Comparison of ENCODE assay signal across 13 mouse cellular contexts in the genomic region with DNA sequence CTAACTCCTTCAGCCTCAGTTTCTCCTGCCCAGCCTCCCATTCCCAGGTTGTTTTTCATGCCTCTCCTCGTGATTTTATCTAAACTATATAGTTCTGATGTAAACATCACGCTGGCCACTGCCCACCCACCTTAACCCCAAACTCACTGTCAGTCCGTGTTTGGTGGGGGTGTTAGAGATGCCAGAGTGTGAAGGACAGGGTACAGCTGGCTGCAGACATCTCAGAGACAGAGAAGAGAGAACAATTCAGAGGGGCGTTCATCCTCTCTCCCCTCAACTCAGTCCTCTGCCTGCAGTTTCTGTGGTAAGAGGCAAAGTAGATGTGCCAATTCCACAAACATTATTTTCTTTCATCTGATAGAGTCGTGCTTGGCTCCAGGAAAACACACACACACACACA. TPM values are rescaled to one million over a fixed set of nuclear protein-coding genes. Genes with fewer than 3 reads are reported as not detected.
DNase-seq lines count a peak whose midpoint lies in the region; ATAC-seq and TF ChIP-seq lines count a peak whose summit lies in the region.
"Had no signal": no experiment of that assay in that cellular context is flagged by ENCODE, and none has a peak within 500 bp of the region (broad histone marks: within the 10 kb centered on the region; RNA-seq: fewer than 3 reads in every experiment).

No protein-coding gene starts in this region.

- no peak overlapping the region for H3K9ac ChIP-seq in kidney, embryonic 15.5 days
- H3K9ac ChIP-seq in stomach, embryonic 14.5 days (replicated peaks; ENCODE audit: low read depth, low read length), result no peak overlapping the region
- no peak overlapping the region for H3K9ac ChIP-seq in stomach, postnatal 0 days (ENCODE audit: low read length)

- ATAC-seq in CD4-positive, CD25-positive, alpha-beta regulatory T cell, adult 4 months, result no peak
- no peak for ATAC-seq in kidney, embryonic 15.5 days (replicated peaks; ENCODE audit: low FRiP score)
- ATAC-seq in stomach, embryonic 14.5 days (ENCODE audit: insufficient number of reproducible peaks, insufficient read depth, low FRiP score, low read depth), result no peak
- ATAC-seq in stomach, postnatal 0 days (ENCODE audit: low FRiP score, low TSS enrichment), result no peak
- ATAC-seq: Patski had no signal

- no peaks in the 10 kb centered on the region for H3K9me3 ChIP-seq in kidney, embryonic 15.5 days (replicated peaks)
- no peaks in the 10 kb centered on the region for H3K9me3 ChIP-seq in stomach, embryonic 14.5 days (ENCODE audit: control insufficient read depth, low read depth, low read length)
- no peaks in the 10 kb centered on the region for H3K9me3 ChIP-seq in stomach, postnatal 0 days (ENCODE audit: control insufficient read depth, low read length)
- H3K9me3 ChIP-seq: hindbrain, embryonic 10.5 days had no signal

- no peaks in the 10 kb centered on the region for H3K36me3 ChIP-seq in kidney, embryonic 15.5 days
- H3K36me3 ChIP-seq in stomach, embryonic 14.5 days (ENCODE audit: control insufficient read depth, insufficient read depth, low read length), result no peaks in the 10 kb centered on the region
- no peaks in the 10 kb centered on the region for H3K36me3 ChIP-seq in stomach, postnatal 0 days (ENCODE audit: control insufficient read depth, insufficient read depth, low read length)
- H3K36me3 ChIP-seq: hindbrain, embryonic 10.5 days had no signal

- TF ChIP-seq EP300 in stomach, postnatal 0 days (optimal IDR thresholded peaks at IDR 0.05), result no peak

- peaks cover 42% of the 10 kb centered on the region for H3K4me1 ChIP-seq in kidney, embryonic 15.5 days
- H3K4me1 ChIP-seq in stomach, embryonic 14.5 days (ENCODE audit: control insufficient read depth, insufficient read depth, low read length), result peaks cover 7% of the 10 kb centered on the region; the same call in 1 of the 2 replicates
- H3K4me1 ChIP-seq in stomach, postnatal 0 days (replicated peaks; ENCODE audit: control insufficient read depth, insufficient read depth), result peaks cover 2% of the 10 kb centered on the region; the same call in 1 of the 2 replicates

- H3K4me3 ChIP-seq in kidney, embryonic 15.5 days (replicated peaks), result no peak overlapping the region; the same call in 1 of the 2 replicates
- H3K4me3 ChIP-seq in stomach, embryonic 14.5 days (ENCODE audit: low read depth, low read length), result no peak overlapping the region; the same call in 1 of the 2 replicates
- no peak overlapping the region for H3K4me3 ChIP-seq in stomach, postnatal 0 days (ENCODE audit: low read depth, low read length)

- peak; percentile 10 for DNase-seq in CD4-positive, CD25-positive, alpha-beta regulatory T cell, adult 2 months (ENCODE audit: low read depth, low spot score)
- DNase-seq in kidney, postnatal 36 days, result no peak
- DNase-seq in stomach, postnatal 0 days (ENCODE audit: low spot score), result no peak
- no peak for DNase-seq in liver
- DNase-seq in thymus, postnatal 14 days, result no peak
- DNase-seq: cerebellum, adult 9-10 months; gastrocnemius, postnatal 25 days; lung, adult 18-20 months had no signal

- 8% methylated on average over 5 of the region's 5 CpGs for WGBS in kidney, embryonic 15.5 days
- 7% methylated on average over 5 of the region's 5 CpGs for WGBS in stomach, embryonic 14.5 days
- 19% methylated on average over 5 of the region's 5 CpGs for WGBS in stomach, postnatal 0 days

- no peak for TF ChIP-seq CTCF in stomach, postnatal 0 days (IDR thresholded peaks at IDR 0.05; ENCODE audit: low read depth)

- no peak overlapping the region for H3K27ac ChIP-seq in kidney, embryonic 15.5 days
- H3K27ac ChIP-seq in stomach, embryonic 14.5 days (ENCODE audit: low read length), result no peak overlapping the region; the same call in 1 of the 2 replicates
- no peak overlapping the region for H3K27ac ChIP-seq in stomach, postnatal 0 days (replicated peaks)

- H3K4me2 ChIP-seq in kidney, embryonic 15.5 days, result peak overlapping the region; percentile 83
- peak overlapping the region; percentile 67; the same call in 1 of the 2 replicates for H3K4me2 ChIP-seq in stomach, embryonic 14.5 days (replicated peaks; ENCODE audit: low read depth, low read length)
- H3K4me2 ChIP-seq in stomach, postnatal 0 days (replicated peaks; ENCODE audit: low read depth), result no peak overlapping the region

- H3K27me3 ChIP-seq in kidney, embryonic 15.5 days, result peaks cover 87% of the 10 kb centered on the region
- no peaks in the 10 kb centered on the region for H3K27me3 ChIP-seq in stomach, embryonic 14.5 days (ENCODE audit: control insufficient read depth, insufficient read depth, low read length)
- no peaks in the 10 kb centered on the region for H3K27me3 ChIP-seq in stomach, postnatal 0 days (ENCODE audit: control insufficient read depth, insufficient read depth, low read length)
- H3K27me3 ChIP-seq: Patski had no signal

RNA-seq across cellular contexts. Expression of gene Wnt2b, which starts 1.1 kb away (rescaled TPM):
- polyA plus RNA-seq in CD4-positive, CD25-positive, alpha-beta regulatory T cell, adult 4 months (2017; shearing (Covaris generic)), result under 1 TPM; 0.35 to 0.75 TPM
- polyA plus RNA-seq in kidney, embryonic 15.5 days (2015; fragmentation: Nextera tagmentation; extraction: Ambion mirVana), result 0.36 and 1.1 TPM in 2 replicates
- polyA plus RNA-seq in stomach, embryonic 14.5 days (2014; fragmentation: Nextera tagmentation; extraction: Ambion mirVana), result 4.1 and 4.5 TPM in 2 replicates
- polyA plus RNA-seq in stomach, postnatal 0 days (2015; fragmentation: Nextera tagmentation; extraction: Ambion mirVana), result 1.3 and 1.5 TPM in 2 replicates
